Mouse (Mus musculus) inflammation-experienced regulatory T-cells, adult 6 months (primary cell): ENCODE measurements around the gene Slc29a2. TPM values are rescaled to one million over a fixed set of nuclear protein-coding genes. Genes with fewer than 3 reads are reported as not detected.

Experiments used
- ATAC-seq: one replicate; pipeline ENCODE4 v1.8.0; 2017
- polyA plus RNA-seq, 3 experiments: library from polyadenylated mRNA; unstranded; fragments of 100-300 nt; shearing (Covaris generic); gene quantifications; one replicate each; pipeline ENCODE4 v1.2.1; 2017

Gene Slc29a2
- polyA plus RNA-seq, 3 experiments from 2014 or later, result 0.20 to 2.4 (median 1.7) TPM

DNA sequence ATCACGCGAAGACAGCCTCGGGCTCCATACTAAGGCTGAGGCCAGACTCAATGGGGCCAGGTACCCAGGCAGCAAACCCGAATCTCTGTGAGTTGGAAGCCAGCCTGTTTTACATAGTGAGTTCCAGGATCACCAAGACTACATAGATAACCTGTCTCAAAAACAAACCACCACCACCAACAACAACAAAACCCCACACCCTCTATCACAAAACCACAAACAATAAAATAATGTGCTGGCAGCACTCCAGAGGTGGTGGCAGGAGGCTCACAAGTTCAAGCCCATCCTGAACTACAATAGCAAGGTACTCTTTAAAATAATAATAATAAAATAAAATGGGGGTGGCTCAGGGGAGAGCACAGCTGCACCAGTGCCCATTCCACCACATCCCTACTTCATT, 12.9 kb downstream of the Slc29a2 start:
- no peak for ATAC-seq

DNA sequence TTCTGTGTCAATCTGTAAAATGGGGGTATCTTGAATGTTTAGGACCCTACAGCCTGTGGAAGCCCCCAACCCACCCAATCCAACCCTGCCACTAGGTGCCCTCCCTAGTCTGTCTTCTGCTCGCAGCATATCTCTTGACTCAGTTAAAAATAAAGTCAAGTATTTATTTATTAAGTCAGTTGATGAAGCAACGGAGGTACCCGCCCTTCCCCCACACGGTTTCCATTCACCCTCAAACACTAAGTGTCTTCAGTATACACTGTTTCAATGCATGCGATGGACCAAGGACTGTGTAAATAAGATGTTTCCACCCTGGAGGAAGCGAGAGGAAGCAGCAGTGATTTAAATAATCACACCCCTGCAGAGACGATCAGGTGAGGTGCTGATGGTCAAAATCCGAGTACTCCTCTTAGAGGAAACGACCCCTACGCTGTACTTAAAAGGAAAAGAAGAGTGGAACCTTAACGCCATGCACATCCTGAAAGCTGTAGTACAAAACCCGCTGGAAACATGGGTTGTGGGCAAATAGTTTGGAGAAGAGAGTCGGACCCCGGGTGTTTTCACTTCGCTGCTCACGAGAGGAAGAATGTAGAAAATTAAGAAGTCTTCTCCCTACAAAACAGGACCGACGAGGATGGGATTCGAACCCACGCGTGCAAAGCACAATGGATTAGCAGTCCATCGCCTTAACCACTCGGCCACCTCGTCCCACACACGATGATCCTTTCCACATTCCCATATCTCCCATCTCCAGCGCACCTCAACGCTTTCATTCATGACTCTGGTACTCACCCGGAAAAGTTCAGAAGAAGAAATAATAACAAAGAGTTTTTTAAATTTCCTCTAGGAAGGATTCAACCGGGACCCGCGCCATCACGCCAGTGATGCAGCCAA, 14.3 kb downstream of the Slc29a2 start:
- no peak for ATAC-seq

DNA sequence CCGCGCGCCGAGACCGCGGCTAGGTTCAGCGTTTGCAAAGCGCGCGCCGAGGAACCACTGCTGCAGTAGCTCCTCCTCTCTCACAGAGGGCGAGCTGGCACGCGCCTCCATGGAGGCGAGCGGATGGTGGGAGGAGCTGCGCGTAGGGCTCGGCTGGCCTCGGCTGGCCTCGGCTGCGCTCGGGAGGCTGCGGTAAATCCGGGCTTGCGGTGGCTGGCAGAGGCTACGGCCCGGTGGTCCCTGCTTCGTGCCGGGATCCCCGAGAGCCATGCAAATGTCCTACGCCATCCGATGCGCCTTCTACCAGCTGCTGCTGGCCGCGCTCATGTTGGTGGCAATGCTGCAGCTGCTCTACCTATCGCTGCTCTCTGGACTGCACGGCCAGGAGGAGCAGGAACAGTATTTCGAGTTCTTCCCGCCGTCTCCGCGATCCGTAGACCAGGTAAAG, 15.1 kb downstream of the Slc29a2 start, which contains the start of the genes B4gat1 and AC124502.3:
Gene B4gat1, plus strand, starts transcription at position 118 of the 448 bp plus-strand sequence.
Gene AC124502.3, plus strand, starts transcription at position 183 of the 448 bp plus-strand sequence.
- peak; percentile 89 for ATAC-seq

DNA sequence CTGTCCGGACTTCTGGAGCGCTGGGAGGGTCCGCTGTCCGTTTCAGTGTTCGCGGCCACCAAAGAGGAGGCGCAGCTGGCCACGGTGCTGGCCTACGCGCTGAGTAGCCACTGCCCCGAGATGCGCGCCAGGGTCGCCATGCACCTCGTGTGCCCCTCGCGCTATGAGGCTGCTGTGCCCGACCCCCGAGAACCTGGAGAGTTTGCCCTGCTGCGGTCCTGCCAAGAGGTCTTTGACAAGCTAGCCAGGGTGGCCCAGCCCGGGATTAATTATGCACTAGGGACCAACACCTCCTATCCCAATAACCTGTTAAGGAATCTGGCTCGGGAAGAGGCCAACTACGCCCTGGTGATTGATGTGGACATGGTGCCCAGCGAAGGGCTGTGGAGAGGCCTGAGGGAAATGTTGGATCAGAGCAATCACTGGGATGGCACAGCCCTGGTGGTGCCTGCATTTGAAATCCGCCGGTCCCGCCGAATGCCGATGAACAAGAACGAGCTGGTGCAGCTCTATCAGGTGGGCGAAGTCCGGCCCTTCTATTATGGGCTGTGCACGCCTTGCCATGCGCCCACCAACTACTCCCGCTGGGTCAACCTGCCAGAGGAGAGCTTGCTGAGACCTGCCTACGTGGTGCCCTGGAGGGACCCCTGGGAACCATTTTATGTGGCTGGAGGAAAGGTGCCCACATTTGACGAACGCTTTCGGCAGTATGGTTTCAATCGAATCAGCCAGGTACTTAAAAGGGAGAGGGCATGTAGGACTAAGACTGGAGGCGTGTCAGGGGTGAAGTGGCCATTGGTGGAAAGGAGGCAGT, 15.8 kb downstream of the Slc29a2 start:
- ATAC-seq, result no peak

DNA sequence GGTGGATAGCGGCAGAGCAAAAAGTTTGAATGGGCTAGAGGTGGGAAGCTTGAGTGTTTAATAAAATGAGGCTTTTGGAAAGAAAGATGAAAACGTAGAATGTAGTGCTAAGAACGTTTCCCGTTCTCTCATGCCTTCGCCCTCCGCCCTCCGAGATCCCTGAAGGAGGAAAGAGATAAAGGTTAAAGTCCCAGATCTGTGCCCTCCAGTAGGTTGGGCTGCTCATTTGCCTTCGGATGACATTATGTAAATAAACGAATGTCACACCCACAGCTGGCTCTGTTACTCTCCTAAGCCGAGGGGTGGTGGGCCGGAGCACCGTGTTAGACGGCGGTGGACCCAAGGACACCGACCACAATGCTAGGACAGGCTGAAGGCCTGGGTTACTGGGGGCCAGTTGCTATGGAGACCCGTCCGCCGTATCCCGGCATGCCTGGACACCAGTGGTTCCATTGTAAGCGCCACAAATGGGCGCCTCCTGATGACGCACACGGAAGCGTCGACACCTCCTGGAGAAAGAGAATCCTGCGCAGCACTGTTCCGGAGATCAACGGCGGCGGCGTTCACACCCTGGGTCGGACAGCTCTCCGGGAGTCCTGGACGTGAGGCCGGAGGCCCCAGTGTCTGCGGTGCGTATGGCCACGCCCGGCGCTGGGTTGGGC, 17.3 kb downstream of the Slc29a2 start, which contains the start of gene Brms1:
Gene Brms1, plus strand, starts transcription at position 493 of the 662 bp plus-strand sequence.
- peak; percentile 71 for ATAC-seq

DNA sequence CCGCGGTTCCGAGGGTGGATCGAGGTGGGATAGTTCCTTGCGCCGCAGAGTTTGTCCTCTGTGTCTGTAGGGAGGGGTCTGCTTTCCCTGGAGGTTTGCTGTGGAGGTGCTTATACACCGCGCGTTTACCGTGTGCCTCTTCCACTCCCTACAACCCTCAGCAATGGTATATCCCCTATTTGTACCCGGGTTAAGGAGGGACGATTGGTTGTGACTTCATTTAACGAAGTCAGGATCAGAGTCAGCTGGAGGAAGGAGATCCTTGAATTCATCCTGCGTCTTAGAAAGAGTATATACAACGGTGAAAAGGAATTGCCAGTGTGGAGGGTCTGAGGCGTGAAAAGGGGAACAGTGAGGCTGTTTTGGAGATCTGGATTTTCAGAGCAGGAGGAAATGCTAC, 17.9 kb downstream of the Slc29a2 start:
- ATAC-seq, result no peak

DNA sequence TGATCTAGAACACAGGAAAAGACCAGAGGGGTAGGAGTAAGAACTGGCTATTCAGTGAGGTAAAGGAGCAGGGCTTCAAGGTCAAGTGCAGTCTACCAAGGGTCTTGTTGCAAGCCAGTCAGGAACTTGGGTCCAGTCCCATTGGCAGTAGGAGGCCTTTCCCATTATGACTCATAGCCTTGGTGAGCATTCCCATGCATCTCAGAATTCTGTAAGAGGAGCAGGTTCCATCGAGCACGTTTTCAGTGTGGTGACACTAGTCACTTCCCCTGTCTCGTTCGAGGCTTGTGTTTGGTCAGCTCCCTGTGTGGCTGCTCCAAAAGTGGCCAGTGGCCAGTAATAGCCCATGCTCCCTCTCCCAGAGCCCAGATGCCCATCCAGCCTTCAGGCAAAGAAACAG, 21.9 kb downstream of the Slc29a2 start:
- no peak for ATAC-seq

DNA sequence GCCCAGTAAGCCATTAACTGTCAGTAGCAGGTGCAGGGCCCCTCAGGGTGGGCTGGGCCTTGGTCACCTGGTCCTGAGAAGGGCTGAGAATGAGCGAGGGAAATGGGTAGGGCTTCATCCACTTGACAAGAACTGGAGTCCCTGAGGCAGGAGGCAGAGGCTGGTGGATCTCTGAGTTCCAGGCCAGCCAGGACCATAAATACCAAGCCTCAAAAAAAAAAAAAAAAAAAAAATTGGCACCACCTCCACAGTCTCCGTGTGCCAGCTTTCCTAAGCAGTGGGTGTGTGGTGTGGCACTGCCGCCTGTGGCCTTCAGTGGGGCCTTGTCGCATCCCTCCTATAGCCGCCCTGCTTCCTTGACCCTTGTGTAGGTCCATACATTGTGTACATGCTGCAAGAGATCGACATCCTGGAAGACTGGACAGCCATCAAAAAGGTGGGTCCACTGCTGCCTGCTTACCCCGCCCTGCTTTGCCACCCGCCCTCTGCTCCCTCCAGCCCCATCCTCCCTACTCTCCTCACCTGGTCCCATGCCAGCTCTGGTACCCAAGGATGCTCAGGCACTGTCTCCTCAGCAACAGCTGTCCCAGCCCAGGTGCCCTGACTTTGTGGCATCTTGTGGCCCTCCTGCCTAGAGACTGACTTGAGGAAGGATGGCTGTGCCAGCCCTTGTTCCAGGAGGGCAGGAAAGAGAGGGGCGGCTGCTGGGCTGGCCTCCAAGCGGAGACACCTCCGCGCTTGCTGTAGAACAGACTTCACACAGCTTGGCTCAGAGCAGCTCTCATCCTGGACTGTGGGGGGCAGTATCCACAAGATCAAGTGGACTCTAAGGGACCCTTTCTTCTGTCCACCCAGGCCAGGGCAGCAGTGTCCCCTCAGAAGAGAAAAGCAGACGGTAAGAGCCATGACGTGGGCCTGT, 24.7 kb downstream of the Slc29a2 start:
- ATAC-seq, result no peak

DNA sequence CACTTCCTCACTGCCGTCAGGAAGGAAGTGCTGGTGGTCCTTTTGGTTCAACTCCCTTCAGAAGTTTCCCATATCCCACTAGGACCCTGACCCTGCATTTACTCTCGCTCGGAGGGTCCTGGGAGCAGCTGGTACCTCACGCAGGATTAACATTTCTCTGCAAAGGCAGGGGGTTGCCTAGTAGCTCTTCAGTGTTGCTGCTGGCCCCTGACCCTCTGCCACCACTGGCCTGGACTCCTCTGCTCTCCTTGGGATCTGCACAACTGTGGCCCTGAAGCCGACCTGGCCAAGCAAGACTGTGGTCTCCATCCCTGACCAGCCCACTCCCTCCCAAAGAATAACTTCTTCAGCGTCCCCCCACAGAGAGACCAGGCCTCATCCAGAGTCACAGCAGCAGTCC, 25.7 kb downstream of the Slc29a2 start:
- ATAC-seq, result no peak

DNA sequence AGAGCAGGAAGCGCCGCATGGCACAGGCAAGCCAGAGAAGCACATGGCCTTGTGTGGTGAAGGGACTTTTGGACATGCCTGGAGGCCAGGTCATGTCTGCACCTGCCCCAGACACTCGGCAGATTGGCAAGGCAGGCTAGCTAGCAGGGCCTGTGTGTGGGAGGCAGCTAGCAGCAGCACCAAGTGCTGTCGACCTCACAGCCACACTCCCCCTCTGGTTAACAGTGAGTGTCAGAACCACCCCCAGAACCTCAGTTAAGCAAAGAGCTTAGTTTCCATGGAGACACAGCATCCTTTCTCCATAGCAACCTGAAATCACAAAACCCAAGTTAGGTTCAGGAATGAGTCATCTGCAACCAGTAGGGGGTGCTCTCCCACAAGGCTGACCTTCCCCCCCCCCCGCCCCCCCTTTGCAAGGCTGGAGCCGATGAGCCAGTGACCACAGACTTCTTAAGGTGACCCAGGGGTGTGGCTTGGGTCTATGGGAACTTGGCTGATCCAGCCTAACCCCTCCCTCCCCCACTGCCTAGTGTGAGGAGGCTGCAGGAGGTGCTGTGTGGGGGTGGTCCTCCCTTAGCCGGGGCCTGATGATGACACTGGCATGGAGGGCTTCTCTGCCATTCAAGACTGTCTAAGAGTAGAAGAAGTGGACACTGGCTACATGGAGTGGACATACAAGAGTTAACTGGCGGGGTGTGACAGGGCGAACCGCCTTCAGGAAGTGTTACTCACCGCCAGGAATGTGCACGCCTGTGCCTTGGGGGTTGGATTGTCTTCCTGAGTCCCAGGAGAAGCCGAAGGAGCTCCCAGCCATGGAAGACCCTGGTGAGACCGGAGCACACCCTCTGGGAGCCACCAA, 26.6 kb downstream of the Slc29a2 start, which contains the start of gene Rin1:
Gene Rin1, plus strand, starts transcription at position 435 of the 859 bp plus-strand sequence.
- ATAC-seq, result peak; percentile 48

DNA sequence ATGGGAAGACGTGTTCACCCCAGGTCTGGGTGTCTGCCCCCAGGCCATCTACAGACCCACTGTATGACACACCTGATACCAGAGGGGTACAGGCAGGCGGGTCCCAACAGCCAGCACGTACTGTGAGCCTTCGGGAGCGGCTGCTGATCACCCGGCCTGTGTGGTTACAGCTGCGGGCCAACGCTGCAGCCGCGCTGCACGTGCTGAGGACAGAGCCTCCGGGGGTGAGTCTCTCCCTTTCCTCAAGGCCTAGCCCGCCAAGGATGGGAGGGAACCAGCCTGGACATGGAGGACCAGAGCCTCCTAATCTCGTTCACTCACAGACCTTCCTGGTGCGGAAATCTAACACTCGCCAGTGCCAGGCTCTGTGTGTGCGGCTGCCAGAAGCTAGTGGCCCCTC, 27.4 kb downstream of the Slc29a2 start:
- ATAC-seq, result no peak

DNA sequence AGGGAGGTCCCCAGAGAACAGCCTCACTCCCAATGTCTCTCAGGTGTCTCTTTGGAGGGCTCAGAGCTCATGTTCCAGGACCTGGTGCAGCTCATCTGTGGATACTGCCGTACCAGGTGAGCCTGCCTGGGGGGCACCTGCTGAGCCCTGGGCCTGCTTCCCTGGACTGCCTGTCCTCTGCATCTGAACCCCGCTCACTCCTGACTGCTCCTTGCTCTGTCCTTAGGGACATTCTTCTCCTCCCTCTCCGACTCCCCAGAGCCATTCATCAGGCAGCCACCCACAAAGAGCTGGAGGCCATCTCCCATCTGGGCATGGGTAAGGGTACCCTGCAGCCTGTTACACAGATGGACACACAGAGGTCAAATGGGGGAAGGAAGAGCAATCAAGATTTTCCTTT, 27.9 kb downstream of the Slc29a2 start:
- ATAC-seq, result no peak

DNA sequence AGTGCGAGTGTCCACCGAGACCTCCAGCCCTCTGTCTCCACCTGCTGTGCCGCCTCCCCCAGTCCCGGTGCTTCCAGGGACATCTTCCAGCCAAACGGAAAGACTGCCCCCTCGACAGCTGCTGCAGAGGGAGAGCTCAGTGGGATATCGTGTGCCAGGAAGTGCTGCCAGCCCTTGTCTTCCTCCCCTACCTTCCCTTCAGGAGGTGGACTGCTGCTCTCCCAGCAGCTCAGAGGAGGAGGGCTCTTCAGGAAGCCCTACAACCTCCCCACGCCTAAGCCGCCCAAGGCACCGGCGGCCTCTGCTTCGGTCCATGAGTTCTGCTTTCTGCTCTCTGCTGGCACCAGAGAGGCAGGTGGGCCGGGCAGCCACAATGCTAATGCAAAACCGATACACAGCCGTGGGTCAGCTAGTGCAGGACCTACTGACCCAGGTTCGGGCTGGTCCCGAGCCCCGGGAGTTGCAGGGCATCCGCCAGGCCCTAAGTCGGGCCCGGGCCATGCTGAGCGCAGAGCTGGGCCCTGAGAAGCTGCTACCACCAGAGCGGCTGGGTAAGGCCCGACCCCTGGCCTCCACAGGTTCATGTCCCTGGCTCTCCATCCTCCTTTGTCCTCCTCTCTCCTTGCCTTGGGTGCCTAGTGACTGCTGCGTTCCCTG, 28.6 kb downstream of the Slc29a2 start:
- no peak for ATAC-seq

DNA sequence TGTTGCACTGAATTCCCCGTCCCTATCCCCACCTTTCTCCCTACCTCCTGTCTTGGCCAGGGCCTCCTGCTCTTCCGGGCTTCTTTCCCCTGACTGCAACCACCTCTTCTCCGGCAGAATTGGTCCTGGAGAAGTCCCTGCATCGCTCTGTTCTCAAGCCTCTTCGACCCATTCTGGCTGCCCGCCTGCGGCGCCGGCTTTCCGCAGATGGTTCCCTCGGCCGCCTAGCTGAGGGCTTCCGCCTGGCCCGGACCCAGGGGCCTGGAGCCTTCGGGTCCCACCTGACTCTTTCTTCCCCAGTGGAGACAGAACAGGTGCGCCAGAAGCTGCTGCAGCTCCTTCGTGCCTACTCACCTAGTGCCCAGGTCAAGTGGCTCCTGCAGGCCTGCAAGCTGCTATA, 29.2 kb downstream of the Slc29a2 start:
- ATAC-seq, result no peak

DNA sequence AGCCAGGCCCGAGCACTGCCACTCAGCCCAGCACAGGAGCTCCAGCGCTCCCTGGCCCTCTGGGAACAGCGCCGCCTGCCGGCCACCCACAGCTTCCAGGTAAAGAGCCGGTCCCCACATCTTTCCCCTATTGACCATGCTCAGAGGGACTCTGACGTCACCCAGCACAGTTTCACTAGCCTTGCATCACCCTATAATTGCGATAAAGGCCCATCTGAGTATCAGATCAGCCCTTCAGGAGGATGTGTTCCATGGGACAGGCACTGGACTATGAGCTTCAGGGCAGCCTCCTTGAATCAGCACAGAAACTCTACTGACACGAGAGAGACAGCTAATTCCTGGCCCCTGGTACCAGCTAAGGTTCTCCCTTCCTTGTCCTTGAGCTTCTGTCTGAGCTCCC, 30.2 kb downstream of the Slc29a2 start:
- ATAC-seq, result no peak

DNA sequence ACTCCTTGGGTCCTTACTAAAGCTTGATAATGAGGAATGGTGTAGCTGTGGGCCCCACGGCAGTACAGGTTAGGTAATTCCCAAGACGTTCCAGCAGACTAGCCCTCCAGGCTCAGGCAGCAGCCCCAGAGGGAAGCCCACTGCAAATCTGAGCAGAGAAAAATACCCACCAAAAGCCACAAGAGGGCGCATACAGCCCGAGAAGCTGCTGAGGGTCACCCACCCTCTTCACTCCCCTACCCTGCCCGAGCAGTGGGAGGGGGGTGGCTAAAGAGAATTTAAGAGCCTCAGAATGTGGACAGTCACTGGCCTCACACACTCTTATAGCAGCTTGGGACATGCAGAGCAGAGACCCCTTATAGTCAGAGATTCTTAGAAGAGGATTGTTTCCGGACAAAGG, 32.6 kb downstream of the Slc29a2 start:
- ATAC-seq, result no peak

DNA sequence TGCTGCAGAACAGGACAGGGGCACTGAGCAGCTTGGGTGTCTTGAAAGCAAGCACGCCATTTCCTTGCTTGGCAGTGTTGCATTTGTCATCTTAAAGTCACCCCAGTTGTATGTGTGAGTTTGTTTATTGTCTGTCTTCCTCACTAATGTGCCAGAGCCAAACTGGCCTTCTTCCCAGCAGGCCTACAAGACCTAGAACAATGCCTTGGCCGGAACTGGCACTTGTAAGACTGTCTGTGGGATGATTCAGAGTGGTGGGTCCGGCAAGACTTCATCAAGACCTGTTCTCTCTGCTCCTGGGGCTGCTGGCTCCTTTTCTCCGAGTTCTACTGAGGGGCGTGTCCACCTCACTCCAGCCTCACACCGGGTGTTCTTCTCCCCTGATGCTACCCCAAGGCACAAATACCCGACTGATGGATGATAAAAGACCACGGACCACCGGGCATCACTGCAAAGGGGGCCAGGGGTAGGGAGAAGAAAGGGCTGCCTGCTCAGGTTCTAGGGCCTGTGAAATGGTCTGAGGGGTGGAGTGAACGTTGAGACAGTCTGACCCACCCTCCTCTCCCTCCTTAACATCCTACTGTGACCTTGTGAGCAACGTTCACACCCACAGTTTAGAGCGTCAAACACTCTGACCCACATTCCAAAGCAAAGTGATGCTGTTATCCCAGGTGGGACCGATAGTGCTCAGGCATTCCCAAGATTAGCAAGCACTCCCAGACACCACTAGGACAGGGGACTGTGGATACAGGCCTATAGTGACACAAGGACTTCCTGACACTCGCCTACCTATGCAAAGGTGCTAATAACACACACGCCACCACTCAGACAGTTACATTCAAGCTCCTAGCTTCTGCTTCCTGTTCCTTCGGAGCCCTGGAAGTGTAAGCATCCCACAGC, 34.5 kb downstream of the Slc29a2 start:
- no peak for ATAC-seq

DNA sequence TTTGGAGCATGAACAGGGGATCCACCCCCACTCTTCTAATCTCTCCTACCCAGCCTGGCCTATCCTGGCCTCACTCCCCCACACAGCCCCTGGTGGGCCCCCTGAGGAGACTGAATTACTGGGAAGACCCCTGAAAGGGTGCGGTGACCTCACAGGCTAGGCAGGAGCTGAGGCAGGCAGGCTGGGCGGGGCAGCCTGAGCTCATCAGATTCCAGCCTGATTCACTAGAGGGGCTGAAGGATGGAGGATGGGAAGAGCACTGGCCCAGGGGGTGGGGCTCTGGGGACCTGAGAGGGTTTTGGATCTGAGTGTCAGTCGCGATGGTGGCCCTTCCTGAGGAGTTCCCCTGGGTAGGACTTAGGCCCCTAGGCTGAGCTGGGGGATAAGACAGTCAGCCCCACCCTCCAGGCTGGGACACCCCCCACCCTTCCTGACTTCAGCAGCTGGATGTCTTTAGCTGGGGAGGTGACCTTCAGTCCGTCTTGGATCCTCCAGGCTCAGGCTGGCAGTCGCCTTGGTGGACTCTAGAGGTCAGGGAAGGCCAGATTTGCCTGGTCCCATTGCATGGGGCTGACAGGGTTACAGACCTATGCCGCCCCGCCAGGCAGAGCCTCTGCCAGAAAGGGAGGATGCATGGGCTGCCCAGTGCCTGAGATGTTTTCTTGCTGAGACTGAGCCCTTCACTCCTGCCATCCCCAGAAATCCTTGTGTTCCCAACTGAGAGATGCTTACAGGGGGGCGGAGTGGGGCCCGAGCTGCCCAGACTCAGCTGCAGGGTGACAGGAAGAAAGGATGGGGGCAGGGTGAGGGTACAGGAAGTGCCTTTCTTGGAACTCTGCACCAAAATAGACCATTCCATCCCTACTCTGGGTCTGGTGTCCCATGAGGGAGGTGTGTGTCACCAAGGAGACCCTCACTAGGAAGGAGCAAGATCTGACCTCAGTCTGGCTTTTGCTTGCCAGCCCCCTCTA, 35.4 kb downstream of the Slc29a2 start:
- ATAC-seq, result no peak
